Mouse (Mus musculus) heart, postnatal 25 days (tissue): ENCODE data around the gene Fer. TPM values are rescaled to one million over a fixed set of nuclear protein-coding genes. Genes with fewer than 3 reads are reported as not detected.

Source experiments
- DNase-seq: peaks from one replicate; pipeline ENCODE4 v3.0.0; 2022; ENCODE audit warnings: low spot score
- intact Hi-C: fragments of 180-260 bp; cut with DNase I; formaldehyde crosslinking; loops from one replicate; pipeline ENCODE4 v1.15.1; 2025
- total RNA-seq, 2 experiments: library from RNA; stranded (reverse); gene quantifications; 2 replicates each; pipeline ENCODE4 v1.2.3; 2021

Fer gene
- total RNA-seq, 2 experiments from 2014 or later = 17.4 to 17.9 TPM

DNA sequence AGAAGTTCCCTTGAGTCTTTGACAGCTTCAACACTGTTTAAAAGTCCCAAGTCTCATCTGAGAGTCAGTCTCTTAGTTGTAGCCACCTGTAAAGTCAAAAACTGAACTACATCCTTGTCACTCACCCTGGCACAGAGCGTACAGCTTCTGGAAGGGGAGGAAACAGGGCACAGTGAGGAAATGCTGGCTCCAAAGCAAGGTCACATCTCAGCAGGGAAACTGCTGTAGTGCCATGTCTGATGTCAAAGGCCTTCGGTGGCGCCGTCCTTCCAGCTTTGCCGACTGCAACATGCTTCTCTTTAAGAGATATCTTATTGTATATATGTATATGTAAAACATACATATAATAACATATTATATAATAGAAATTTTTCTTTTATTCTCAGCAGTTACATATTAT is 188.0 kb downstream of the Fer start:
- no peak for DNase-seq
- intact Hi-C loops = loop anchor here (5.0 kb wide), 1 partner anchor 76 kb away; no protein-coding TSS in a partner anchor

DNA sequence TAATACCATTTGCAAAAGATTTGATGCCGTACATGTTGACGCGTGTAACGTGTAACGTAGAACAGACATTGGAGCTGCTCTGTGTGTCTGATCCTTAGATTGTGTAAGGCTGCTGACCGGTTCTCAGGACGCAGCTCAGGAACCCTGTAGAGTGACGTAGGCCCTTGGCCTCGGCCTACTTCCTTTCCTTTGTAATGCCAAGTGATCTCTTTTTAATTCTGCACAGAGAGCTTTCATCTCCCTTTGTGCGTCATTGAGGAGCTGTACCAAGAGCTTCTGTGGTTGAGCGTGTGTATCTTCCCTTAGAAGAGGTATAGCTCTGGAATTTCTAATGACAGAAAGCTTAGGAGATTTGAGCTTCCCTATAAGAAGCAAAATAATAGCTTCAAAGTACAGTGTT is 190.8 kb downstream of the Fer start:
- intact Hi-C loops = loop anchor here (5.0 kb wide), 1 partner anchor 74 kb away; no protein-coding TSS in a partner anchor
- no peak for DNase-seq

DNA sequence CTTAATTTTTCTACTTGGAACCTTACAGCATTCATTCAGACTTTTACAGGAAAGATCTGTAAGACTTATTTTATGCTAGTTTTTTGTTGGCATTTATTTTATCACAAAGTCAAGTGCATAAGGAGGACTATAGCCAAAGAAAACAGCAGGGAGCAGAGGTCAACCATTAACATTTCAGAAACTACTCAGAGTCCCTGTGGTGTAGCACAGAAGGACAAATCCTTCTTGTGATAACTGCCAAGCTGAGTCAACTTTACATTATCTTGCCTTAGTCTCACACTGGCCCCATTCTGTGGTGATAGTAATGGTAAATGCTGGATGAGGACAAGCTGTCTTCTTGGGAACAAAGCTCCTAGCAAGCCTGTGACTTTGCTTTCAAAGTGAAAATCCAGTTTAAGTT is 197.7 kb downstream of the Fer start:
- intact Hi-C loops = no loop called here
- DNase-seq = no peak

DNA sequence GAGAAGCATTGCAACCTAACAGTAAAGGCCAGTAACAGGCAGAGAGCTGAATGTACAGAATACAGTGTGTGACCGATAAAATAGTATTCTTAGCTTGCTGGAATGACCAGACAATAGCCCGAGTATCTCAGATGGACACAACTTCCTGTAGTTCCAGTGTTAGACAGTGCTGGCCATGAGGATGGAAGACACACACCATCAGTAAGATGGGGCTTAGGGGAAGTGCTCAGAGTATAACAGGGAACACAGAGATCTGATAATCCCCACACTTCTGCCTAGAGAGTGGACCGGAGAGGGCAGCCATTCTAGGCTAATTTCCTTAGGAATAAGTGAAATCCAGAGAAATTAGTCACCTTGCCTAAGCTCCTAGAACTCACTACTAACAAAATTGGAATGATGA is 202.4 kb downstream of the Fer start:
- intact Hi-C loops = no loop called here

DNA sequence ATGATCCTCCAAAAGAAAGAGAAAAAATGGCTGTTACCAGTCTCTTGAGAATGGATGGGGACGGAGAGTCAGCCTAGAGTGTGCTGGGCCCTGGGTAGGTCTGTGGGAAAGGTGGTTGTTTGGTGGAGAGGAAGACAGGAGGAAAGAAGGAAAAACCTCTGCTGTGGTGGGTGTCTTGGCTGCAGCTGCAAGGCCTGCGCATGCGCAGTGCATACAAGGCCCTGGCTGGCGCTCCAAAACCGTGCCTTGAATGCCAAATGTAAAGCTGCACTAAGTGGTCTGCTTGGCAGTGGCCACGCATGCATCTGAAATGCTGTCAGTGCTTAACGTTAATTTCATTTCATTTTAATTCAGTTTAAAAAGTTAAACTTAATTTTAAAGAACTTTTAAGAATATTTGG is 214.5 kb downstream of the Fer start:
- DNase-seq = no peak

More for the DNA sequence above, 202.4 kb downstream of the Fer start:
- no peak for DNase-seq

DNA sequence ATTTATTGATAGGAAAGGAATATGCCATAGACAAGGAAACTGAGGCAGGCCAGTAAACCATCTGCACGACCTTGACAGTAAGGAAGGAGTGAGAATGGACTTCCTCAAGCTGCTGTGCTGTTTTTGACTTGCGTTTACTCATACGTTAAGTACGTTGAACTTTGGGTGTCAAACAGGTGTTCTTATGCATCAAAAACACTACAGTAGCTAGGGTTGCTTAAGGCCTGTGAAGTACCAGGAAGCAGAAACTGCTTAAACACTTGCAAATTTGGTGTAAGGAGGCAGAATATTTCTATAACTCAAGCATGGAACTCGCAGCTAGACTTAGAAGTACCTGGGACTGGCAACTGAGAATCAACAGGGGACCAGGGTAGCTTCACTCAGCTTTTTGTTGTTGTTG is 221.9 kb downstream of the Fer start:
- DNase-seq = no peak
- intact Hi-C loops = no loop called here

More for the DNA sequence above, 214.5 kb downstream of the Fer start:
- intact Hi-C loops = no loop called here

DNA sequence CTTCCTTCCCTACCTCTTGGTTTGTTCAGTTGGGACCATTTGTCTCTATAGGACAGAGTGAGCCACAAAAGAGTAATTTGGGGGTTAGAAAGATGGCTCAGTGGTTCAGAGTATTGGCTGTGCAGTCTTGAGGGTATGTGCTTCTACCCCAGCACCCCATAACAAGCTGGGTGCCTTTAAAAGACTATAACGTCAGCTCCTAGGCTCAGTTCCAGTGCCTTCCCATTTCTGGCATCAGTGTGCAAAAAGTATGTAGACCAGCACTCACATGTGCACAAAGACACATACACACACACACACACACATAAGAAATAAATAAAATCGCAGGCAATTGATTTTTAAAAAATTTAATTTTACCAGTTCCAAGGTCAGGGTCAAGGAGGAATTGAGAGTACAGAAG is 222.6 kb downstream of the Fer start:
- DNase-seq = no peak
- intact Hi-C loops = no loop called here

DNA sequence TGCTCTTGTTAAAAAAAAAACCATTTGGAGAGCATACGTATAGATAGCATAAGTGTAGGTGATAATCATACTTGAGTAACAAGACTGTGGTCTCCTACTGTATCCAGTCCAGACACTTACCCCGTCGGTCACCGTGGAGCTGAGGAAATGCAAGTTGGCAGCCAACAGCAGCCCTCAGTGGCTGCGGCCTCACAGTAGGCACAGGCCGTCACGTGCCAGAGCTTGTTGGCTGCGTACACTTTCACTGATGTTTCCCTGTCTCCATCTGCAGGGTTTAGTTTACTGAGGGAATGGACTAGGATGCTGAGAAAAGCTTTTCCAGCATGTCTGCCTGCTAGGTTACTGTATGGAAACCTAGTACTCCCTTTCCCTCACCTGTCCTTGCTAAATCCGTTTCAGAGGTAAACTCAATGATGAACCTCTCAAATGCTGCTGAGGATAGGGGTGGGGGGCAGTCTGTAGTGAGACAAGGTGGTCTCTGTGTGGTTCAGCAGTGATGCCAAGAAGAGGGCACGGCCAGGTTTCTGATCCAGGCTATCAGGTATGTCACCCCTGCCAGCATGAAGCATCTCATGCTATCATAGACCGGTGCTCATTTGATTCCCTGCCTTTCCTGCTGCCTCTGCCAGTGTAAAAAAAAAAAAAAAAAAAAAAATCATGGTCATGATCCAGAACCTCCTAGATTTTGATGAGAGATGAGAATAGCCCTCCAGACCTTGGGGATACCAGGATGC is 224.2 kb downstream of the Fer start:
- DNase-seq = no peak
- intact Hi-C loops = no loop called here

DNA sequence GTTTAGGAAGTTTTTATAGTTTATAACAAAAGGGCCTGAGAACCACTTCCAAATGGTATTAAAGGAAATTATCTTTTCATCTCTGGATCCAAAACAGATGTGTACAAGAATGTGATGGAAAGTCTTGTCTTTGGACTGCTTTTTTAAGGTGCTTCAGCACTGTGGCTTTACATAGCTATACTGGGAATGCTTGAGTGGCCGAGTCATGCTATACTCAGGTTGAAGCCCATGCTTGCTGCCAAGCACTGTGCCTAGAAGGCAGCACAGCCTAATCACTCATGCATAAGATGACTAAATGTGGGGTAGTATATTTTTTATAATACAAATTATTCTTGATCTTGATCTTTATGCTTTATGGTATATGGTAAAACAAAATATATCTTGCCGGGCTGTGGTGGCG is 225.0 kb downstream of the Fer start:
- intact Hi-C loops = no loop called here
- DNase-seq = no peak

DNA sequence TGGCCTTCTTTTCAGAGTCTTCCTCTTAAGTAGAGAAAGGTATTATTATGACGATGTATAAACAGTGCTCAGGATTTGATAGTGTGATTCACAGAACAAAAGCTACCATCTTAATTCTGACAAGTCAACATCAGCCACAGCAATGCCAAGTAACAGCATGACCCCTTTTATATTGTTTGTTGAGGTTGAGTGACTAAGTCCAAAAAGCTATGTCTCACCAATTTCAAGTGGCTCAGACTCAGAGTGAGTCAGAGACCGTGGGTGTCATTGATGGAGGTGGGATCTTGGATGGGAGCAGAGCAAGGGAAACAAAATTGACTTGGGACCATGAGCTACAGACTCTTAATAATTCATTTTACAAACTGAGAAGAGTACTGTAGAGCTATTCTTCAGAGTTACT is 230.9 kb downstream of the Fer start:
- DNase-seq = no peak
- intact Hi-C loops = no loop called here

DNA sequence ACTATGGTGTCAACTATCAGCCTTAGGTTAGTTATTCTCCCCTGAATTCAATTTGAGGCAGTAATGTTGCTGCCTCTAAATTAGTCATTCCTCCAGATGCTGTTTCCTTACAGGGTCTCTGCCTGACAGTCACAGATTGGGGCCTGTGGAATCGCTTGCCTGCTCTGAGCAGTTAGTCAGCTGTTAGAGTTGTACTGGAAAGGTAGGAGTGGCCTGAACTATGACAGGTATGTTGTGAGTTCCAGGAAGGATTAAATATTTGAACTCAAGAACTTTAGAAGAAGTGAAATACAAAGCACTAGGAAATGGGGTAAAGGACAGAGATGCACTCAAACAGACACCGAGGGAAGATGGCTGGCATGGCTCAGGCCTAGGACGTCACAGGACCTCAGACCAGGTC is 233.9 kb downstream of the Fer start:
- intact Hi-C loops = no loop called here
- no peak for DNase-seq

DNA sequence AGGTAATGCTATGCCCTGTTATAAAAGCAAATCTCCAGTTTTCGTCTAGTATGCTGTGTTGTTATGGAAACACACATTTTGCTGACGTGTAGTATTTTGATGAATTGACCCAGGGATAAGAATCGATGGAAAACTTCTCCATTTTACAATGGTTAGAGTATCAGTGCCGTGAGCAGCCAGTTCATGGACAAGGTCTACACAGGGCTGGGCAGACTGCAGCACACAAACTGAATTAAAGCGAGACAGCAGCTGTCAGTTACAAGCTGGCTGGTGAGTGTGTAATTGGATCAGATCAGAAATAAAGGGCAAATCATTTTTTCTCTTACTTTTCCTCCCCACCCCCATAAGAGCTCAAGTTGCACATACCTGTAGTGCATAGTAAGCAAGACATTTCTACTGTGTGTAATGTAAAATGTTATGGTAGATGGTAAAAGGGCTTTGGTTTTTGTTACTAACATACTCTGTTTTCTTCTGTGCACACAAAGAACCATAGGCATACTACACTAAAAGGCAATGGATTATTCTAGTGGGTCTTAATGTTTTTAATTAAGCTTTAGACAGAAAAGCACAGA is 235.0 kb downstream of the Fer start:
- intact Hi-C loops = no loop called here
- DNase-seq = no peak

DNA sequence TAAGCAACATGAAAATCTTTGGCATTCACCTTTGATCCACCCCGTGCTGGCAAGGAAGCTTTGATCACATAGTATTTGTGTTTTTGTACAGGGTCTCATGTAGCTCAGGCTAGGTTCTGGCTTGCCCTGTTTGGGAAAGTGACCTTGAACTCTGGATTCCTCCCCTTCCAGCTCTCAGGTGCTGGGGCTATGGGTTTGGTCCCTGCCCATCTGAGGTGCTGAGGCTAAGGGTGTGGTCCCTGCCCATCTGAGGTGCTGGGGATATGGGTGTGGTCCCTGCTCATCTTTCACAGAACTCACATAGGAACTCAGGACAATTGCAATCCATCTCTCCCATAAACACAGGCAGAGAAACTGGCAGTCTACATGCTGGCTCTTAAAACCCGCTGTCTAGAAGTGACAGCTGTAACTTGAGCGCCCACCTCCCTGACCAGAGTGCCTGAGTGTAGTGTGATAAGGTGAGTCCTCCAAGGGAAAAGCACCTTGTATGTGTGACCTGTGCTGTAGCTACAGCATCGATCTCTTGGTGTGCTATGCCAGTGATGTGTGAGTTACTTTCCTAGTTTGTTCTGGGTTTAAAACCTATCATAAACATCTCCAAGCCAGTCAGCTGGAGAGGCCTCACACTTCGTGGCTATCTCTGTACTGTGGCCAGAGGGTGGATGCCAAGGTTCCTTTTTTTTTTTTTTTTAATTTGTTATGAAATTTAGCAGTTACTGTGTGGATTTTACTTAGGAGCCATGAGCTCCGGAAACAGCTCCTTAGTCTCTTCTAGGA is 236.7 kb downstream of the Fer start:
- DNase-seq = no peak
- intact Hi-C loops = no loop called here

DNA sequence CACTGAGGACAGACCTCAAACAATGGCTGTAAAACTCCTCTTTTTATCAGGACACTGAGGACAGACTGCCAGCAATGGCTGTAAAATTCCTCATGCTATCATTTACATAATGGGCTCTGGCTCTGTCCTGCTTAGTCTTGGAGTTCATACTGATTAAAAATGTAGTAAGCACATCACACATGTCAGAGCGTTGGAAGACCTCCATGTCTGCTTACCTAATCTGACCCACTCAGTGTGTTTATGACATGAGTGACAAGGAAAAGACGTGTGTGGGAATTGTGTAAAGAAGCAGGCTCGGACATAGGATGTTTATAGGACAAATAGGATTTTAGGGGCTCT is 237.3 kb downstream of the Fer start:
- DNase-seq = peak; percentile 14
- intact Hi-C loops = no loop called here

DNA sequence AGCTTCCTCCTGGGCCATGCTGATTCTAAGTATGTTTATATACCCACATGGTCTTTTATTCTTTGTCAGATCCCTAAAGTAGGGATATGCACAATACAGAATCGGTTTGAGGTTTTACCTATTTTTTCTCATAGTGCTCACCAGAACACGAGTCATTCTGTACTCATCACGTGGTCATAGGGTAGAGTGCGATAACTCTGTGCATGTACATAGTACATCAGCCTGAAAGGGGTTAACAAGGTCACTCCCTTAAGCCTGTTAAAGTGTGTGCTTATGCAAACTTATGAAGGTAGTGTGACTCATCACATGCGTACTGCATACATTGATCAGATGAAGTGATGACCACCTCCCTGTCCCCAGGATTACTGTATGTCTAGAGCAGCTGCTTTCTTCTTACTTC is 245.9 kb downstream of the Fer start:
- intact Hi-C loops = no loop called here
- DNase-seq = no peak

DNA sequence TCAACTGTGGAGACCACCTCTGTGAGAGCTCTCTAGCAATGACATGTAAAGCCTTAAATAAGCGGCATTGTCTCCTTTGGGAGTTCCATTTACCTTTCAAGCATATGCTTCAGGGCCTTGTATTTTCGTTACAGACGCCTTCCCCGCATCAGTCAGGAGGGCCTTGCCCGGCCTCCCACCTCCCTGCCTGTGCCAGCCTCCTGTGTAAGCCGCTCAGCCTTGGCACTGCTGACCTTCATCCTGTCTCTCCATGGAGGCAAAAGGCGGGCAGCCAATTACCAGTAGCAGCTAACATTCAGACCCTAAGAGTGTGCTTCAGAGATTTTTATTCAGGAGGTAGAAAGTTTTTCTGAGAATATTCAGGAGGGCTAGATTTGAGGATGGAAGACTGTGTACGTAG is 247.0 kb downstream of the Fer start:
- intact Hi-C loops = no loop called here
- no peak for DNase-seq

DNA sequence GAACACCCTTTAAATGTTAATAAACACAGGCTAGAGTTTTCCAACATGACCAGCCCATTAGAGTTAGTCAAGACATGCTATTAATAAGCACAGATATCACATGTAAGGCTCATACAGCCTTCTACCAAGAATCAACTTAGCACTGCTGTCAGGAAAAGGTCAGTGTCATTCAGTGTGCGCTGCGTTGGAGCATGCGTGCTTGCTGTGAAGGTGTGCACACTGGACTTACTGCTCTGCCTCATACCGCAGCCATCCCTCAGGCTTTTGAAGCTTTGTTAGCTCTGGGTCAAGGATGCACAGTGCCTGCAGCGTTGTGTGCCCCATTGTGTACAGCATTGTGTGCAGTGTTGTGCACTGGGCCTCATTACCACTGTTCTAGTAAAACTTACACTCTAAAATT is 250.8 kb downstream of the Fer start:
- intact Hi-C loops = no loop called here
- DNase-seq = no peak

DNA sequence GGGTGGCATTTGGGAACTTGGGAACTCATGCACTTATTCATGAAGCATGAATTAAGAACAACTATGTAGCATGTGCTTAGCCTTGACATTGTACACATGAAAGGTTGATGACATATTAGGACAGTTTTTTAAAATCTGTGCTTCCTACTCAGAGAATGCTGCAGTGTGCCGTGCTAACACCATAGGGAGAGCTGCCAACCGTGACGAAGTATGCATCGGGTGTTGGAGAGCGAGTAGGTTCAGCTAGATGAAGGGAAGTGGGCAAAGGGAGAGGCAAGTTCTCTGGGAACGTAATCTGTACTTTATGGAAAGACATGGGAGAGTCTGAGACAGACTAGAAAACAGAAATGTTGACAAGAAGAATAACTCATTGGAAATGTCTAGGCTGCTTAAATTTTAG is 253.9 kb downstream of the Fer start:
- no peak for DNase-seq
- intact Hi-C loops = no loop called here

DNA sequence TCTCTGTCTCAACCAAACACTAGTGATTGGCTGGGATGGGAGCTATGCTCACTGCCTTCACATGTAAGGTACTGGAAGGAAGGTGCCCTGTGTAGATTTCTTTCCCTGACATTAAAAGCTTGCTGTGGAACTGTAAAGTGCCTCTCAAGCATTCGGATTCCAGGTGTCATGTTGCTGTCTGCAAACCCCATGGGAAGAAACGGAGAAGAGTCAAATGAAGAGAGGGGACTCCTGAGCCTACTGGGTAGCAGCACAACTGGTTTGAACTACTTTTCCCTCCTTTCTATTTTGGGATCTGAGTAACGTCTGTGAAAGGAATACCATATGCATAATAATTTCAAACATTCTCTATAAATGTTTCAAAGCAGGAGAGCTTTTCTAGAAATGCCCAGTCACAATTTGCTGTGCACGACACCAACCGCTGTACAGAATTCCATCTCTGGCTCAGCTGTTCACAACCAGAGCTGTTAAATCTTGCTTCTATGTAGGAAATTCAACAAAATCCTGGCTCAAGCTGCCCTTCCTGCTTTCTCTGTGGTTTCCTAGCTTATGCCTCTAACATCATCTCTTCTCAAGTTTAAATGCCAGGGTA is 256.9 kb downstream of the Fer start:
- DNase-seq = no peak
- intact Hi-C loops = no loop called here

DNA sequence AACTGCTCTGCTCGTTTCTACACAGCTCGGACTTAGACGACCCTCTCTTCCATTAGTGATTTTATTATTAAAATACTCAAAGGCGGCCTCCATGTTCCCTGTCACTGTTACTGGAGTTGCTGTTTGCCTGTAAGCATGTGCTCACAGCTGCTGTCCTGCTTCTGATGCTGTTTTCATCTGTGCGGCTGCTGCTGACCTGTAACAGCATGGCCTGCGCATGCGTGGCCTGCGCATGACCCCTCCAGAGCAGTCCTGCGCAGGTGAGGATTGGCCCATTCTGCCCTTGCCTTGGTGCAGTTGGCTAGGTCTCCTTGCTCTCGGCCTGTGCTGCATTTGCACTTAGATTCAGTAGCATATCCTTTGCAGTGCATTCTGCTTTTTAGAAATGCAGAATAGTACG is 259.7 kb downstream of the Fer start:
- no peak for DNase-seq
- intact Hi-C loops = no loop called here

DNA sequence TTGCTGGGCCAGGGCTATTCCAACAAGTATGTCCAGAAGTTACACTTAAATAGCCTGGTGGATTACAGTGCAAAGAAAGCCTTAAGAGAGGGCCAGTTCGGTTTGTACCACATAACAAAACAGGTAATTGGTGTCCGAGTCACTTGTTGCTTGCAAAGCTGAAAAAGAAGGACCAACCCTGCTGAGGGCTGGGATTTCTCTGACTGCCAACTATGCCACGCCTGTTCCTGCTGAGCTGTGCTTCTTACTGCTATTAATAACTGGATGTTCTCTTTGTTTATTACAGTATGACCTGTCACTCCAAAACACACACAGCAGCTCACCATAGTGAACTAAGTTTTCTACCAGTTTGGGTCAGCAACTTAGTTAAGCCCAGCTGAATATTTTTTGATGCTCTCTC is 260.9 kb downstream of the Fer start:
- no peak for DNase-seq
- intact Hi-C loops = no loop called here
